Mouse (Mus musculus) stomach, embryonic 16.5 days (tissue): ENCODE data around the gene Prkaca. TPM values are rescaled to one million over a fixed set of nuclear protein-coding genes. Genes with fewer than 3 reads are reported as not detected.

Source experiments
- ATAC-seq: fragments of 200-750 bp; cut with Nextera tagmentation; 2 replicates; pipeline ENCODE4 v1.8.0; 2017; ENCODE audit warnings: moderate number of reproducible peaks, moderate TSS enrichment; ENCODE audit not compliant: insufficient read depth, low FRiP score
- H3K27ac ChIP-seq: fragments of 300-500 bp; sonication (generic); 2 replicates; pipeline ENCODE4 v1.5.1; 2014; ENCODE audit warnings: low read length
- H3K27me3 ChIP-seq: fragments of 300-500 bp; sonication (generic); 2 replicates; pipeline ENCODE4 v1.6.1; 2014; ENCODE audit warnings: low read length, control low read depth, mixed read lengths; ENCODE audit not compliant: control insufficient read depth, insufficient read depth
- H3K36me3 ChIP-seq: fragments of 300-500 bp; sonication (generic); 2 replicates; pipeline ENCODE4 v1.6.1; 2014; ENCODE audit warnings: low read length; ENCODE audit not compliant: control insufficient read depth, insufficient read depth
- H3K4me1 ChIP-seq: fragments of 300-500 bp; sonication (generic); 2 replicates; pipeline ENCODE4 v1.6.1; 2014; ENCODE audit warnings: low read length, control low read depth, mixed read lengths; ENCODE audit not compliant: control insufficient read depth, insufficient read depth
- H3K4me2 ChIP-seq: fragments of 300-500 bp; sonication (generic); 2 replicates; pipeline ENCODE4 v1.6.1; 2014; ENCODE audit warnings: low read depth, low read length, mixed read lengths
- H3K4me3 ChIP-seq: fragments of 300-500 bp; sonication (generic); replicated peaks from 2 replicates; pipeline ENCODE4 v1.5.1; 2014; ENCODE audit warnings: mild to moderate bottlenecking, low read length
- H3K9ac ChIP-seq: fragments of 300-500 bp; sonication (generic); 2 replicates; pipeline ENCODE4 v1.6.1; 2014; ENCODE audit warnings: low read length
- H3K9me3 ChIP-seq: fragments of 300-500 bp; sonication (generic); replicated peaks from 2 replicates; pipeline ENCODE4 v1.6.1; 2016; ENCODE audit warnings: low read length, control low read depth; ENCODE audit not compliant: control insufficient read depth
- WGBS: fragments of 180-500 bp; shearing (Covaris S2); extraction: QIAGEN DNeasy Blood & Tissue Kit; methylation state at CpG from one replicate; pipeline ENCODE4 v1.1.7; 2014; 5-methylcytosine and 5-hydroxymethylcytosine counted together
- polyA plus RNA-seq: library from polyadenylated mRNA; unstranded; fragments of >200 nt; fragmentation: Nextera tagmentation; extraction: Ambion mirVana; gene quantifications from 2 replicates; pipeline ENCODE4 v1.2.1, GENCODE M21; 2015

The Prkaca gene
- polyA plus RNA-seq, 1 experiment from 2014 or later = 79.8 TPM

DNA sequence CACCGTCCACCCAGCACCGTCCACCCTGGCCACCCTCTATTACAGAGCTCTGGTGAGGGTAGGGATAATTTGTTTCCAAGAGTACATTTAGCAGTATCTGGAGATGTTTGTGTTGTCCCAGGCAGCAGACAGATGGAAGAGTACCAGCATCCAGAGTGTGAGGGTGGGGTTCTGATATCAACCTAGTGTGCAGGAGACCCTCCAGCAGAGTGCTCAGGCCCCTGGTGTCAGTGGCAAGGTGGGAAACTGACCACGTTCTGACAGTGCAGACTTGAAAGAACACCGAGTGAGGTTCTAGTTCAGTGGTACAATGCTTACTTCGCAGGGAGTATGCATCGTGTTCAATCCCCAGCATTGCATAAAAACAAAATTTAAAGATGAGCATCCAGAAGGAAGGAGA, 1.1 kb upstream of the Prkaca start:
- WGBS = 81% methylated on average over 6 of the region's 6 CpGs
- peaks cover 20% of the 10 kb centered on the region; the same call in 1 of the 2 replicates for H3K4me1 ChIP-seq
- H3K9ac ChIP-seq = no peak overlapping the region
- ATAC-seq = no peak
- no peaks in the 10 kb centered on the region; the same call in 1 of the 2 replicates for H3K36me3 ChIP-seq
- no peaks in the 10 kb centered on the region for H3K9me3 ChIP-seq
- peak overlapping the region; percentile 78 for H3K4me2 ChIP-seq
- no peak overlapping the region for H3K27ac ChIP-seq
- no peaks in the 10 kb centered on the region for H3K27me3 ChIP-seq
- peak overlapping the region; percentile 83; the same call in 1 of the 2 replicates for H3K4me3 ChIP-seq

DNA sequence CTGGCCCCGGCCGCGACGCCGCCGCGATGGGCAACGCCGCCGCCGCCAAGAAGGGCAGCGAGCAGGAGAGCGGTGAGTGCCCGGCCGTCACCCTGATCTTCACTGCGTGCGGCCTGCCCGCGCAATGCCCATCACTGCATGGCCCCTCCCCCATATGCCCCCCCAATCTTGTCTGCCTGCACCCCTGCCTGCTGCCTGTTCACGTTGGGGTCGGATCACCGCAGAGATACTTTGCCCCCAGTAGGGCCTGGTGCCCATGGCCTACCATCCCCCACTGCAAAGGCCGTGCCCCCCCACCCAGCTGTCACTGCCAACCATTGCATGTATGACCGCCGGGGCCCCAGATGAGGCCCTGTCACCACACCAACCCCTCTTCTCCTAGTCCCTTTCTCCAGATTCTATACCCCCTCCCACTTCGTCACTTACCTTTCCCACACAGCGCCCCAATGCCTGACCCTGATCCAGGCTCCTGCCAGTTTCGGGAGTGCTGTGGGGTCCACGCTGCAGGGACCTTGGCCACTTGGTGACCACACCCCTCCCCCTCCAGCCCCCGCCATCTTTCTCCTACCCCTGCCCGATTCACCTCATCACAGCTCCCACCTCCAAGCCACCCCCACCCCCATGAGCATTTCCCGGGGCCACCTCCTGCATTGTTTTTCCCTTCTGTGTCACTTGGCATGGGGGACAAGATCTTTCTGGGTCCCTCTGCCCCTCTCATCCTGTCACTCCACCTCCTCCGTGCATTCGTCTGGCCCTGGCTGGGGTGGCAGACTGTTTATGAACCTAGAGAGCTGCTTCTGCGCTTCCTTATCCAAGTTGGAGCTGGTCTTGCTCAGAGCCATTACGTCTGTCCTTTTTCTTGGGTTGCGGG, 603 bp downstream of the Prkaca start:
- peaks cover 32% of the 10 kb centered on the region for H3K4me1 ChIP-seq
- H3K27ac ChIP-seq = peak overlapping the region; percentile 46; the same call in 1 of the 2 replicates
- H3K4me2 ChIP-seq = peak overlapping the region; percentile 93
- 3% methylated on average over 36 of the region's 37 CpGs for WGBS
- peak overlapping the region; percentile 89 for H3K9ac ChIP-seq
- peak overlapping the region; percentile 83 for H3K4me3 ChIP-seq
- 0 out of 2 replicates have a peak, but pooled peaks have one; percentile 0 for ATAC-seq
- H3K27me3 ChIP-seq = no peaks in the 10 kb centered on the region
- H3K36me3 ChIP-seq = no peaks in the 10 kb centered on the region
- no peaks in the 10 kb centered on the region for H3K9me3 ChIP-seq

DNA sequence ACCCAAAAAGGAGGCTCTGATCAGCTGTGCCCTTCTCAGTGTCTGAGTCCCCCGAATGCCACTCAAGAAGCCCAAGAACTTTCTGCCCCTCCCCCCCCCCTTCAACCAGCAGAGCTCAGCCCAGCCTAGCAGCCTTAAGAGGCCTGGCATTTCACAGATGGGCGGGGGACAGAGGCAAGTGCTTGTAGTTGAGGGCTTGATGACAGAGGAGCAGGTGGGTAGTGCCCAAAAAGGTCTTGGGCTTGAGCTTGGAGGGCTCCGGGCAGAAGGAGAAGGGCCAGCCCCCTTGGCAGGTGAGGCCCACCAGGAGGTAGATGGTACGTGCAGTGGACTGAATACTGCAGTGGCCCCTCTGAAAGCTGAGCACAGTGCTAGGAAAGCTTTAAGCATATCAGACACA, 1.7 kb downstream of the Prkaca start:
- 80% methylated on average over 4 of the region's 4 CpGs for WGBS
- Histone ChIP-seq H3K27me3 (no peaks in the 10 kb centered on the region), H3K36me3 (no peaks in the 10 kb centered on the region), H3K4me1 (peaks cover 32% of the 10 kb centered on the region), H3K27ac (no peak overlapping the region), H3K4me2 (no peak overlapping the region), H3K4me3 (no peak overlapping the region), H3K9ac (no peak overlapping the region; the same call in 1 of the 2 replicates), H3K9me3 (no peaks in the 10 kb centered on the region)
- ATAC-seq = no peak

DNA sequence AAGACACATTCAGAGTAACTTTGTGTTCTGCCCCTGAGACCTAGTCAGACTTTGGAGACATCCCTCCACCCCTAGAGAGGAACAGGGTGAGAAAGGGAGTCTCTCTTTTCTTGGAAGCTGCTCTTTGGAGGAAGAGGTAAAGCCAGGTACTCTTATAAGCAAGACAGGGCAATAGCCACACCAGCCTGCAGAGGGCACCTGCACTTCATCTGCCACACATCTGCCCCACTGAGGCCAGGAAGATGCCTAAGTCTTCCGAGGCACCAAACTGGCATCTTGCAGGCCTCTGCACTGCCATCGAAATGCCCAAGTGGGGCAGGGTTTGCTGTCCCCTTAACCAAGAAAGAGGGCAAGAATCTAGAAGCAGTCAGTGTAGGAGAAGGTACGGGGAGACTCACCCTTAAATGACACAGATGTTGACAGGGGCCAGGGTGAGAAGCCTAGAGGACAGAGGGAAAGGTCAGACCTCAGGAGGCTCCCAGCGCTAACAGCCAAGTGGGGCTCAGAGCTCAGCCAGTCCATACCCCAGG, 3.4 kb downstream of the Prkaca start:
- Histone ChIP-seq H3K9ac (no peak overlapping the region), H3K4me1 (peaks cover 32% of the 10 kb centered on the region), H3K9me3 (no peaks in the 10 kb centered on the region), H3K4me2 (no peak overlapping the region), H3K27ac (no peak overlapping the region), H3K27me3 (no peaks in the 10 kb centered on the region), H3K4me3 (no peak overlapping the region), H3K36me3 (0 out of 2 replicates have a peak, but pooled peaks cover under 1% of the 10 kb centered on the region)
- WGBS = 81% methylated on average over 4 of the region's 4 CpGs
- no peak for ATAC-seq

DNA sequence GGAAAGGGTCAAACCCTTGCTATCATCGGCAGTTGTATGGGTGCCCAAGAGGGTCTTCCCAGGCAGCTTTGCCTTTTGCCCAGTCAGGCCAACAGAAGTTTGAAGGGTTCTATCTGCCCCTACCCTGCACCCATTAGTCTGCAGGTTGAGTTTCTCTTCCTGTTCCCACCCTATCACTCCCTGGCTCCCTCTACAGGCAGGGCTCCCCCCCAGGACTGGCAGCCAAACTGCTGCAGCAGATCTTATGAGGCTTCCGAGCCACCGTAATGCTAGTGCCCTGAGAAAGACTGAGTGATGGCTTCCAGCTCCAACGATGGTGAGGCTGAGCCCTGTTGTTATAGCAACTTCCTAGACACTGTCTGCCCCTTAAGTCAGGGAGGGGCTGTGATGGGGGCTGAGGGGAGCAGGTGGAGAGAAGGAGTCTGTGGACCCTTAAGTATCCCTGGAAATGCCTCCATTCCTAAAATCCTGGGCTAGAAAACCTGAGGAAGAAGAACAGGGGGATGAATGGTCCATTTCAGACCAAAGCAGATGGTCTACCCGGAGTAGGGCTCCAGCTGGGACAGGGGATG, 4.1 kb downstream of the Prkaca start:
- H3K9me3 ChIP-seq = no peaks in the 10 kb centered on the region
- WGBS = 85% methylated on average over 5 of the region's 5 CpGs

DNA sequence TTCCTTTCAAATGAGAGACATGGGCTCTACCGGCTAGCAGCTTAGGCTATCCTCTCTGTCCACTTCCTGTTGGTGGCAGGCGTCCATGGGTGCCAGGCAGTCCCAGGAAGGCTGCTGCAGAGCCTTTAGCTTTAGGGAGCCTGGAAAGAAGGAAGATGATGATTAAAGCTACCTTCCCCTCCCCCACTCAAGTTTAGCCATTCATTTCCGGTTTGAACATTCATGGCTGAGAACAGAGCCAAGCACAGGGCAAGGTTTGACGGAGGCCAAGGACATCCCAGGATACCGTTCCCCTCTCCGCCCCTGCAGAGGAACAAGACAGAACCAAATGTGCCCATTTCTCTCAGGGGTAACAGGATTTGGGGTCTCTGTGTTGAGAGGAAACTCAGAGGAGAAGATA, 4.9 kb downstream of the Prkaca start:
- H3K27ac ChIP-seq = no peak overlapping the region
- no peak overlapping the region for H3K4me2 ChIP-seq

More for the DNA sequence above, 4.1 kb downstream of the Prkaca start:
- H3K4me1 ChIP-seq = peaks cover 29% of the 10 kb centered on the region
- no peak for ATAC-seq
- H3K9ac ChIP-seq = no peak overlapping the region
- H3K27ac ChIP-seq = no peak overlapping the region
- H3K36me3 ChIP-seq = peaks cover 7% of the 10 kb centered on the region; the same call in 1 of the 2 replicates
- no peak overlapping the region for H3K4me2 ChIP-seq
- no peak overlapping the region for H3K4me3 ChIP-seq
- no peaks in the 10 kb centered on the region for H3K27me3 ChIP-seq

DNA sequence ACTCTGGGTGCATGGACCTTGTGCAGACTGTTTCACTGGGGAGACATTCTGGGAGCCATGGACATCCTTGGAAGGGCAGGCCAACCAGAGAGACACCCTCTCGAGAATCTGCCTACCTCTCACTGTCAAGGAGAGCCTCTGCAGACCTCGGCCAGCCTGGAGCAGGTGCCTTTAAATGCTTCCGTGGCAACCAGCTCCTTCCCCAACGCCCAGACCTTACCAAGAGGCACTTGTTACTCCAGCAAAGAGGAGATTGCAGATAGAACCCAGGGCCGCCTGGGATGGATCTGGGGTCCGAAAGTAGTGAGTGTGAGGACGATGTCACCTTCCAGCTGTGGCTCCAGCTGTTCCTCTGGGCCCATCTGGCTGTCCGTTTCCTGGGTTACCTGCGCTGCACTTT, 5.4 kb downstream of the Prkaca start:
- H3K27ac ChIP-seq = no peak overlapping the region
- no peak for ATAC-seq

More for the DNA sequence above, 4.9 kb downstream of the Prkaca start:
- Histone ChIP-seq H3K27me3 (no peaks in the 10 kb centered on the region), H3K9ac (peak overlapping the region; percentile 34; the same call in 1 of the 2 replicates), H3K4me3 (no peak overlapping the region), H3K36me3 (peaks cover 14% of the 10 kb centered on the region; the same call in 1 of the 2 replicates), H3K9me3 (no peaks in the 10 kb centered on the region), H3K4me1 (peaks cover 27% of the 10 kb centered on the region)
- WGBS = 51% methylated on average over 6 of the region's 6 CpGs
- ATAC-seq = no peak

DNA sequence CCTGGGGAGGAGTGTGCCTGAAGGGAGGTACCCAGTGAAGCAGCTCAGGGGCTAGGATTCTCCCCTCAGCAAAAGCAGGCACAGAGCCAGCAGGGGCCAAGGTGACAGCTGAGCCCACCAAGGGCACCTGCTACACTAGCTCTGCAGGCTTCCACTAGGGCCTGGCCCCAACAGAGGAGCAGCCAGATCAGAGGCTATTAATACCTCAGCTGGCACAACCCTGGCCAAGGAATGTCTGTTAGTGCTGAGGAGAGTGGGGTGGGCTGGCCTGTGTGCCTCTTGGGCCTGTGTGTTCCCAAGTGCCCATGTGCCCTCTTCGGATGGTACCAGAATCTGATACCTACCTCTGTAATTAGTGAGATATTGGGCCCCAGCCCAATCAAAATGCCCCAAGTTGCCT, 7.5 kb downstream of the Prkaca start:
- Histone ChIP-seq H3K27me3 (no peaks in the 10 kb centered on the region), H3K4me3 (no peak overlapping the region), H3K36me3 (peaks cover 21% of the 10 kb centered on the region), H3K27ac (no peak overlapping the region), H3K9me3 (no peaks in the 10 kb centered on the region), H3K9ac (no peak overlapping the region), H3K4me2 (no peak overlapping the region), H3K4me1 (peaks cover 15% of the 10 kb centered on the region)
- WGBS = 83% methylated on average over 1 of the region's 1 CpGs
- ATAC-seq = no peak

More for the DNA sequence above, 5.4 kb downstream of the Prkaca start:
- peaks cover 14% of the 10 kb centered on the region for H3K36me3 ChIP-seq
- peaks cover 27% of the 10 kb centered on the region for H3K4me1 ChIP-seq
- H3K9ac ChIP-seq = no peak overlapping the region
- no peak overlapping the region for H3K4me2 ChIP-seq
- no peaks in the 10 kb centered on the region for H3K9me3 ChIP-seq
- no peak overlapping the region for H3K4me3 ChIP-seq
- no peaks in the 10 kb centered on the region for H3K27me3 ChIP-seq
- 76% methylated on average over 9 of the region's 9 CpGs for WGBS

DNA sequence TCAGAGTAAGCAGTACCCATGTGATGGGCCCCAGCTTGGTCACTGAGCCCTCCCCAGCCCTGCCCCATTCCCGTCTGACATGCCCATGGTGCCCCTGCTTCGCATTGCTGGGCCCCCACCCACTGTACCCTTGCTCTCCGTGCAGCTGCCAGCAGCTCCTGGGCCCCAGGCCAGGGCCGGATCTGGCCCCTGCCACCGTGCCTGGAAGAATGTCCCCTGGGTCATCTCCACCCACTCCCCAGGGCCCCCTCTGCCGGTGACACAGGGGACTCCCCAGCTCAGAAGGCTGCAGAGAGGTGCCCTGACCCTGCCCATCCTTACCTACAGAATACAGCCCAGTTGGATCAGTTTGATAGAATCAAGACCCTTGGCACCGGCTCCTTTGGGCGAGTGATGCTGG, 8.1 kb downstream of the Prkaca start:
- no peak overlapping the region for H3K9ac ChIP-seq
- no peaks in the 10 kb centered on the region for H3K9me3 ChIP-seq
- ATAC-seq = no peak
- H3K4me1 ChIP-seq = peaks cover 15% of the 10 kb centered on the region
- WGBS = 79% methylated on average over 8 of the region's 8 CpGs
- no peaks in the 10 kb centered on the region for H3K27me3 ChIP-seq
- no peak overlapping the region for H3K4me3 ChIP-seq
- no peak overlapping the region for H3K27ac ChIP-seq
- peaks cover 21% of the 10 kb centered on the region for H3K36me3 ChIP-seq
- no peak overlapping the region for H3K4me2 ChIP-seq
